1 mouse cellular context compared by ENCODE assay signal in genomic region chr12:76333688-76334087, GRCm38 (mm10).
TF ChIP-seq lines count a peak whose summit lies in the region.

No protein-coding gene starts in this region.

TF ChIP-seq in MEL, 35 proteins besides CTCF, POLR2A, EP300 and RAD21 (continued from another document):
- TF ChIP-seq MAX (IDR thresholded peaks at IDR 0.05; ENCODE audit: low read length) (no peak), TCF12 (IDR thresholded peaks at IDR 0.05; ENCODE audit: low read depth, low read length) (peak; percentile 44; the same call in 1 of the 2 replicates), ETS1 (IDR thresholded peaks at IDR 0.05; ENCODE audit: low read depth, low read length) (0 out of 2 replicates have a peak, but pooled peaks have one; percentile 13), SMC3 (IDR thresholded peaks at IDR 0.05; ENCODE audit: low read depth, low read length) (no peak), MAZ (IDR thresholded peaks at IDR 0.05; ENCODE audit: low read depth, low read length) (no peak), RCOR1 (IDR thresholded peaks at IDR 0.05; ENCODE audit: low read depth, low read length) (peak; percentile 49; the same call in 1 of the 2 replicates), MYC (IDR thresholded peaks at IDR 0.05; ENCODE audit: low read depth, low read length) (no peak), KAT2A (conservative IDR thresholded peaks at IDR 0.05; ENCODE audit: low read depth, low read length) (no peak), GATA1 (IDR thresholded peaks at IDR 0.05; ENCODE audit: low read depth, low read length) (peak; percentile 60)
TF ChIP-seq in MEL: peak in this region for 4.
